Mouse (Mus musculus): ENCODE data around the gene Cd82. TPM values are rescaled to one million over a fixed set of nuclear protein-coding genes. Genes with fewer than 3 reads are reported as not detected.
A peak's percentile ranks its signal among the peaks of the same experiment; 100 is the strongest.

The Cd82 gene
- polyA plus RNA-seq, 1 experiment from 2014 or later, result 12.9 TPM

GRCm38 (mm10) chr2:93459208-93459920 is 3.6 kb downstream of the Cd82 start:
- H3K27ac ChIP-seq, result peak overlapping the region; percentile 37; the same call in 1 of the 2 replicates
- no peak for DNase-seq (ENCODE audit: low spot score)
- peaks cover 57% of the 10 kb centered on the region for H3K4me1 ChIP-seq
- H3K27me3 ChIP-seq (ENCODE audit: insufficient read depth, poor library complexity, severe bottlenecking), result peaks cover 45% of the 10 kb centered on the region
- no peaks in the 10 kb centered on the region for H3K36me3 ChIP-seq
- 61% methylated on average over 7 of the region's 7 CpGs for WGBS
- no peak overlapping the region for H3K4me3 ChIP-seq
- H3K9me3 ChIP-seq, result no peaks in the 10 kb centered on the region

- no peaks in the 10 kb centered on the region for H3K9me3 ChIP-seq
- H3K27me3 ChIP-seq (ENCODE audit: insufficient read depth, poor library complexity, severe bottlenecking), result peaks cover 43% of the 10 kb centered on the region
- no peak for DNase-seq (ENCODE audit: low spot score)
- peaks cover 62% of the 10 kb centered on the region for H3K4me1 ChIP-seq
- WGBS, result 50% methylated on average over 8 of the region's 8 CpGs
- H3K36me3 ChIP-seq, result no peaks in the 10 kb centered on the region
- H3K4me3 ChIP-seq, result no peak overlapping the region
- H3K27ac ChIP-seq, result peak overlapping the region; percentile 37; the same call in 1 of the 2 replicates
Observed at GRCm38 (mm10) chr2:93458332-93459207, 4.4 kb downstream of the Cd82 start.

GRCm38 (mm10) chr2:93457426-93458130 is 5.4 kb downstream of the Cd82 start:
- H3K27ac ChIP-seq, result 0 out of 2 replicates have a peak overlapping the region, but pooled peaks have one; percentile 31
- H3K27me3 ChIP-seq (ENCODE audit: insufficient read depth, poor library complexity, severe bottlenecking), result peaks cover 34% of the 10 kb centered on the region
- 85% methylated on average over 6 of the region's 6 CpGs for WGBS
- H3K36me3 ChIP-seq, result no peaks in the 10 kb centered on the region
- H3K4me1 ChIP-seq, result peaks cover 55% of the 10 kb centered on the region
- no peaks in the 10 kb centered on the region for H3K9me3 ChIP-seq
- no peak for DNase-seq (ENCODE audit: low spot score)
- no peak overlapping the region for H3K4me3 ChIP-seq

GRCm38 (mm10) chr2:93456140-93456539 is 6.8 kb downstream of the Cd82 start:
- Histone ChIP-seq H3K4me3 (no peak overlapping the region), H3K36me3 (no peaks in the 10 kb centered on the region), H3K27ac (no peak overlapping the region), H3K9me3 (no peaks in the 10 kb centered on the region), H3K27me3 (ENCODE audit: insufficient read depth, poor library complexity, severe bottlenecking) (peaks cover 27% of the 10 kb centered on the region), H3K4me1 (peaks cover 57% of the 10 kb centered on the region)
- no peak for DNase-seq (ENCODE audit: low spot score)
- WGBS, result 49% methylated on average over 3 of the region's 3 CpGs

GRCm38 (mm10) chr2:93454817-93455591 is 7.9 kb downstream of the Cd82 start:
- Histone ChIP-seq H3K9me3 (no peaks in the 10 kb centered on the region), H3K4me3 (no peak overlapping the region), H3K27ac (no peak overlapping the region), H3K4me1 (peaks cover 68% of the 10 kb centered on the region), H3K27me3 (ENCODE audit: insufficient read depth, poor library complexity, severe bottlenecking) (peaks cover 17% of the 10 kb centered on the region), H3K36me3 (no peaks in the 10 kb centered on the region)
- 68% methylated on average over 3 of the region's 3 CpGs for WGBS
- DNase-seq (ENCODE audit: low spot score), result no peak

- H3K36me3 ChIP-seq, result no peaks in the 10 kb centered on the region
- H3K27me3 ChIP-seq (ENCODE audit: insufficient read depth, poor library complexity, severe bottlenecking), result peaks cover 24% of the 10 kb centered on the region
- no peaks in the 10 kb centered on the region for H3K9me3 ChIP-seq
- DNase-seq (ENCODE audit: low spot score), result no peak
- H3K4me3 ChIP-seq, result no peak overlapping the region
- H3K4me1 ChIP-seq, result peaks cover 66% of the 10 kb centered on the region
- WGBS, result 58% methylated on average over 10 of the region's 10 CpGs
- H3K27ac ChIP-seq, result no peak overlapping the region
Observed at GRCm38 (mm10) chr2:93454334-93454733, 8.6 kb downstream of the Cd82 start.

- H3K9me3 ChIP-seq, result no peaks in the 10 kb centered on the region
- DNase-seq (ENCODE audit: low spot score), result no peak
- WGBS, result 69% methylated on average over 4 of the region's 4 CpGs
- no peaks in the 10 kb centered on the region for H3K36me3 ChIP-seq
- peak overlapping the region; percentile 60; the same call in 1 of the 2 replicates for H3K27ac ChIP-seq
- no peak overlapping the region for H3K4me3 ChIP-seq
- H3K4me1 ChIP-seq, result peaks cover 61% of the 10 kb centered on the region
- peaks cover 32% of the 10 kb centered on the region for H3K27me3 ChIP-seq (ENCODE audit: insufficient read depth, poor library complexity, severe bottlenecking)
Observed at GRCm38 (mm10) chr2:93453046-93453445, 9.9 kb downstream of the Cd82 start.

GRCm38 (mm10) chr2:93452506-93452905 is 10.4 kb downstream of the Cd82 start:
- Histone ChIP-seq H3K9me3 (no peaks in the 10 kb centered on the region), H3K27ac (peak overlapping the region; percentile 60; the same call in 1 of the 2 replicates), H3K27me3 (ENCODE audit: insufficient read depth, poor library complexity, severe bottlenecking) (peaks cover 31% of the 10 kb centered on the region), H3K4me1 (peaks cover 60% of the 10 kb centered on the region), H3K4me3 (no peak overlapping the region), H3K36me3 (no peaks in the 10 kb centered on the region)
- DNase-seq (ENCODE audit: low spot score), result no peak
- 73% methylated on average over 4 of the region's 4 CpGs for WGBS

- DNase-seq (ENCODE audit: low spot score), result no peak
- 73% methylated on average over 6 of the region's 6 CpGs for WGBS
- H3K27ac ChIP-seq, result 0 out of 2 replicates have a peak overlapping the region, but pooled peaks have one; percentile 31
- H3K36me3 ChIP-seq, result no peaks in the 10 kb centered on the region
- H3K4me1 ChIP-seq, result peaks cover 61% of the 10 kb centered on the region
- H3K9me3 ChIP-seq, result no peaks in the 10 kb centered on the region
- no peak overlapping the region for H3K4me3 ChIP-seq
- H3K27me3 ChIP-seq (ENCODE audit: insufficient read depth, poor library complexity, severe bottlenecking), result peaks cover 31% of the 10 kb centered on the region
Observed at GRCm38 (mm10) chr2:93452057-93452456, 10.9 kb downstream of the Cd82 start.

- no peaks in the 10 kb centered on the region for H3K9me3 ChIP-seq
- 38% methylated on average over 6 of the region's 6 CpGs for WGBS
- no peaks in the 10 kb centered on the region for H3K36me3 ChIP-seq
- no peak overlapping the region for H3K4me3 ChIP-seq
- H3K27me3 ChIP-seq (ENCODE audit: insufficient read depth, poor library complexity, severe bottlenecking), result peaks cover 30% of the 10 kb centered on the region
- H3K4me1 ChIP-seq, result peaks cover 66% of the 10 kb centered on the region
- no peak for DNase-seq (ENCODE audit: low spot score)
- 0 out of 2 replicates have a peak overlapping the region, but pooled peaks have one; percentile 23 for H3K27ac ChIP-seq
Observed at GRCm38 (mm10) chr2:93451219-93451938, 11.6 kb downstream of the Cd82 start.

GRCm38 (mm10) chr2:93450695-93451094 is 12.2 kb downstream of the Cd82 start:
- H3K36me3 ChIP-seq, result no peaks in the 10 kb centered on the region
- no peak overlapping the region for H3K4me3 ChIP-seq
- H3K4me1 ChIP-seq, result peaks cover 65% of the 10 kb centered on the region
- H3K27ac ChIP-seq, result 0 out of 2 replicates have a peak overlapping the region, but pooled peaks have one; percentile 23
- DNase-seq (ENCODE audit: low spot score), result no peak
- WGBS, result 79% methylated on average over 7 of the region's 7 CpGs
- H3K27me3 ChIP-seq (ENCODE audit: insufficient read depth, poor library complexity, severe bottlenecking), result peaks cover 37% of the 10 kb centered on the region
- no peaks in the 10 kb centered on the region for H3K9me3 ChIP-seq

All from heart, embryonic 10.5 days (tissue).